Mouse (Mus musculus): ENCODE data around the gene Adam10. TPM values are rescaled to one million over a fixed set of nuclear protein-coding genes. Genes with fewer than 3 reads are reported as not detected.

Gene Adam10
- total RNA-seq, 2 experiments from 2014 or later = 311 to 344 TPM

Other genes with a start within 250 kb of the Adam10 start
- gene Rnf111, start 175.3 kb upstream of the Adam10 start, total RNA-seq (2015; ENCODE audit: low replicate concordance) = 18.6 and 28.8 TPM in 2 replicates
- gene Rnf111, start 175.3 kb upstream of the Adam10 start, total RNA-seq (2017; ENCODE audit: low replicate concordance) = 17.6 and 22.8 TPM in 2 replicates
- 15.4 and 29.9 TPM in 2 replicates for gene Sltm, start 136.2 kb upstream of the Adam10 start, total RNA-seq (2015; ENCODE audit: low replicate concordance)
- 25.6 and 33.6 TPM in 2 replicates for gene Sltm, start 136.2 kb upstream of the Adam10 start, total RNA-seq (2017; ENCODE audit: low replicate concordance)
- gene Gm10642, start 22.7 kb upstream of the Adam10 start, total RNA-seq (2015; ENCODE audit: low replicate concordance) = 0.96 and 3.8 TPM in 2 replicates
- 15.2 and 16.0 TPM in 2 replicates for gene Gm10642, start 22.7 kb upstream of the Adam10 start, total RNA-seq (2017; ENCODE audit: low replicate concordance)
- gene Mindy2, start 21.8 kb upstream of the Adam10 start, total RNA-seq (2015; ENCODE audit: low replicate concordance) = 36.3 and 54.1 TPM in 2 replicates
- gene Mindy2, start 21.8 kb upstream of the Adam10 start, total RNA-seq (2017; ENCODE audit: low replicate concordance) = 53.9 and 58.1 TPM in 2 replicates

Measured in erythroblast, adult 5-6 weeks (primary cell).